In the genomic region with DNA sequence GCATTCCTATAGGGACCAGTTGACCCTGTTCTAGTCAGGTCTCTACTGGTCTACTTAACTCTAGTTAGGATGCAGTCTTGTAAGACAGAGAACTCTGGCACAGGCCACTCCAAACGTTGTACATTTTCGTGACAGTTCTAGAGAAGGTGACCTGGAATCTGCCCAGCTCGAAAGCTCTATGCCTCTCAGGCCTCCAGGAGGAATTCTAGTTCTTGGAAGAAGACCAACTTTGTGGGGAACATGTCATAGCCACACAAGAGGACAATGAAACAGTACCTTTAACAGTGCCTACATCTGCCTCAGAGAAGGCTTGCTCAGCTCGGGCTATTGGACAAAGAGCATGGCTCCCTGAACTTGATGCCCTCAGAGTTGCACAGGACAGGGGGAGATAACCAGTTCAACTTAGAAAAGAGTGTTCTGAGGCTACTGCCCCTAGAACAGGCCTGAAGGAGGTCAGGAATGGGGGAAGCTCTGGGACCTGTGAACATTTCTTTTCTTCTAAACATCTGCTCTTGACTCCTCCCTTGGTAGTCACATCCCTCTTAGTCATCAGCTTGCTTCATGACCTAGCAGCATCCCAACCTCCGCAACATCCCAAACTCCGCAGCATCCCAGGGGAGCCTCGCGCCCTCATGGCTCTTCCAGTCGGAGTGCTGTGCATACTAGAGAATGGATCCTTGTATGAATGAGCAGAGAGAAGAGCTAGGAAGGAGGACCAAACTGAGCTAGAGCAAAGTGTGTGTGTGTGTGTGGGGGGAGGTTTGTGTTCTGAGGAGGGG, we compare ENCODE assay signal across 16 mouse cellular contexts. TPM values are rescaled to one million over a fixed set of nuclear protein-coding genes. Genes with fewer than 3 reads are reported as not detected.
DNase-seq lines count a peak whose midpoint lies in the region; ATAC-seq and TF ChIP-seq lines count a peak whose summit lies in the region.
"Had no signal": no experiment of that assay in that cellular context is flagged by ENCODE, and none has a peak within 500 bp of the region (broad histone marks: within the 10 kb centered on the region; RNA-seq: fewer than 3 reads in every experiment).

No protein-coding gene starts in this region.

- H3K9ac ChIP-seq in liver, embryonic 13.5 days: no peak overlapping the region
- H3K9ac ChIP-seq: hindbrain, embryonic 13.5 days; liver, embryonic 14.5 days; midbrain, embryonic 15.5 days had no signal

- intact Hi-C loops in gastrocnemius, adult 2 months (cut with DNase I): no loop called here
- intact Hi-C loops in gastrocnemius, postnatal 14 days (cut with DNase I; ENCODE audit: low total_unique reads): no loop called here
- intact Hi-C loops in left cerebral cortex, postnatal 10 days (cut with DNase I): no loop called here

- H3K9me3 ChIP-seq in liver, embryonic 13.5 days (replicated peaks): no peaks in the 10 kb centered on the region
- H3K9me3 ChIP-seq: hindbrain, embryonic 13.5 days; midbrain, embryonic 15.5 days had no signal

- no peak for ATAC-seq in liver, embryonic 13.5 days (ENCODE audit: low read depth)
- ATAC-seq: intestine, postnatal 0 days; midbrain, embryonic 15.5 days had no signal

- TF ChIP-seq CTCF in gastrocnemius, adult 2 months (IDR thresholded peaks at IDR 0.05): no peak

- H3K36me3 ChIP-seq in liver, embryonic 13.5 days: no peaks in the 10 kb centered on the region
- H3K36me3 ChIP-seq: hindbrain, embryonic 13.5 days; midbrain, embryonic 15.5 days had no signal

- no peak overlapping the region for H3K4me2 ChIP-seq in liver, embryonic 13.5 days
- H3K4me2 ChIP-seq: hindbrain, embryonic 13.5 days; midbrain, embryonic 15.5 days had no signal

- peaks cover 22% of the 10 kb centered on the region; the same call in 1 of the 2 replicates for H3K4me1 ChIP-seq in liver, embryonic 13.5 days (replicated peaks)
- H3K4me1 ChIP-seq: midbrain, embryonic 15.5 days had no signal

- DNase-seq in gastrocnemius, adult 2 months: no peak
- DNase-seq in gastrocnemius, postnatal 14 days: no peak
- DNase-seq in liver, embryonic 13.5 days: no peak
- DNase-seq in liver: no peak
- DNase-seq in heart, postnatal 4 days: peak; percentile 46
- DNase-seq in left cerebral cortex, postnatal 10 days (ENCODE audit: extremely low spot score in 1 of 2, low spot score in 2 of 2): no peak
- DNase-seq in left cerebral cortex, adult 11 months (ENCODE audit: low spot score): no peak
- no peak for DNase-seq in B cell, adult 2 months
- DNase-seq: cerebellum, adult 9-11 months had no signal

- no peak overlapping the region for H3K4me3 ChIP-seq in gastrocnemius, adult 2 months
- H3K4me3 ChIP-seq in liver, embryonic 13.5 days (replicated peaks): no peak overlapping the region
- H3K4me3 ChIP-seq: hindbrain, embryonic 13.5 days; midbrain, embryonic 15.5 days had no signal

- H3K27me3 ChIP-seq in liver, embryonic 13.5 days: no peaks in the 10 kb centered on the region
- H3K27me3 ChIP-seq: hindbrain, embryonic 13.5 days; midbrain, embryonic 15.5 days had no signal

- WGBS in liver, embryonic 13.5 days (ENCODE audit: insufficient replicate concordance): 75% methylated on average over 9 of the region's 9 CpGs

- H3K27ac ChIP-seq in gastrocnemius, adult 2 months: peak overlapping the region; percentile 62
- peak overlapping the region; percentile 23; the same call in 1 of the 2 replicates for H3K27ac ChIP-seq in liver, embryonic 13.5 days
- H3K27ac ChIP-seq: hindbrain, embryonic 13.5 days; liver, embryonic 14.5 days; midbrain, embryonic 15.5 days had no signal

RNA-seq across cellular contexts. Expression of gene Ubtd1, which starts 17.4 kb away (rescaled TPM):
- 10 to 100 TPM; 14.5 to 15.1 TPM for total RNA-seq in gastrocnemius, adult 2 months (2021)
- 10 to 100 TPM; 14.8 to 17.4 TPM for total RNA-seq in gastrocnemius, postnatal 14 days (2021)
- 3.3 and 3.9 TPM in 2 replicates for polyA plus RNA-seq in liver, embryonic 13.5 days (2015; fragmentation: Nextera tagmentation; extraction: Ambion mirVana)
- 10 to 100 TPM; 26.4 to 28.3 TPM for total RNA-seq in heart, postnatal 4 days (2021)
- 10 to 100 TPM; 13.2 to 13.4 TPM for total RNA-seq in left cerebral cortex, postnatal 10 days (2021)

RNA-seq across cellular contexts. Expression of gene Mms19, which starts 18.0 kb away (rescaled TPM):
- total RNA-seq in gastrocnemius, adult 2 months (2021): 10 to 100 TPM in 1 of 2 experiments, 1 to 10 TPM in 1; 8.8 to 10.5 TPM
- 1 to 10 TPM; 8.0 to 9.1 TPM for total RNA-seq in gastrocnemius, postnatal 14 days (2021)
- polyA plus RNA-seq in liver, embryonic 13.5 days (2015; fragmentation: Nextera tagmentation; extraction: Ambion mirVana): 10.4 and 13.5 TPM in 2 replicates
- 10 to 100 TPM; 19.3 to 20.1 TPM for total RNA-seq in heart, postnatal 4 days (2021)
- 10 to 100 TPM; 30.1 to 39.8 TPM for total RNA-seq in left cerebral cortex, postnatal 10 days (2021)

RNA-seq across cellular contexts. Expression of gene Ankrd2, which starts 36.8 kb away (rescaled TPM):
- 100 to 1,000 TPM; 154 to 235 TPM for total RNA-seq in gastrocnemius, adult 2 months (2021)
- 100 to 1,000 TPM; 113 to 188 TPM for total RNA-seq in gastrocnemius, postnatal 14 days (2021)
- polyA plus RNA-seq in liver, embryonic 13.5 days (2015; fragmentation: Nextera tagmentation; extraction: Ambion mirVana): 0.15 and 0.16 TPM in 2 replicates
- under 1 TPM in 1 of 2 experiments, not detected in 1; 0.25 TPM for total RNA-seq in heart, postnatal 4 days (2021)
- under 1 TPM in 1 of 2 experiments, not detected in 1; 0.32 TPM for total RNA-seq in left cerebral cortex, postnatal 10 days (2021)
- total RNA-seq: MEL had no signal

RNA-seq across cellular contexts. Expression of gene Hoga1, which starts 46.5 kb away (rescaled TPM):
- total RNA-seq in gastrocnemius, adult 2 months (2021): 1 to 10 TPM; 2.9 to 3.1 TPM
- 1 to 10 TPM; 3.3 to 4.3 TPM for total RNA-seq in gastrocnemius, postnatal 14 days (2021)
- 21.6 and 21.9 TPM in 2 replicates for polyA plus RNA-seq in liver, embryonic 13.5 days (2015; fragmentation: Nextera tagmentation; extraction: Ambion mirVana)
- 1 to 10 TPM; 2.5 to 2.8 TPM for total RNA-seq in heart, postnatal 4 days (2021)
- 1 to 10 TPM; 7.2 to 7.4 TPM for total RNA-seq in left cerebral cortex, postnatal 10 days (2021)

RNA-seq across cellular contexts. Expression of gene 4933411K16Rik, which starts 53.1 kb away (rescaled TPM):
- under 1 TPM; 0.28 to 0.33 TPM for total RNA-seq in gastrocnemius, adult 2 months (2021)
- total RNA-seq in gastrocnemius, postnatal 14 days (2021): under 1 TPM; 0.25 to 0.42 TPM
- polyA plus RNA-seq in liver, embryonic 13.5 days (2015; fragmentation: Nextera tagmentation; extraction: Ambion mirVana): 0.15 TPM in 1 of 2 replicates, not detected in the other
- under 1 TPM; 0.26 to 0.50 TPM for total RNA-seq in heart, postnatal 4 days (2021)
- 1 to 10 TPM; 1.1 to 1.5 TPM for total RNA-seq in left cerebral cortex, postnatal 10 days (2021)
- total RNA-seq: MEL had no signal
- polyA plus RNA-seq: hindbrain, embryonic 13.5 days; midbrain, embryonic 15.5 days; neural tube, embryonic 11.5 days; stomach, embryonic 14.5 days had no signal

Comparison
In these comparisons a context has a peak if more than half of its experiments do, and no peak if none do; other contexts are left out.
1. RNA of gene Ankrd2, which starts 36.8 kb away (total RNA-seq): 154 to 235 TPM in gastrocnemius, adult 2 months and 113 to 188 TPM in gastrocnemius, postnatal 14 days; 0.32 TPM in left cerebral cortex, postnatal 10 days and 0.25 TPM in heart, postnatal 4 days; every median in the first group is over 10 times any median in the second.